Mouse (Mus musculus) splenic B cell, adult 2 months (primary cell): ENCODE data around the gene Pappa.

ENCODE experiments used
- DNase-seq: peaks from one replicate; pipeline ENCODE4 v3.0.0-alpha.2; 2011; ENCODE audit warnings: low read depth, low spot score
- H3K27me3 ChIP-seq: 2 replicates; pipeline ENCODE4 v1.6.1; 2012; ENCODE audit warnings: mild to moderate bottlenecking, low read length, moderate library complexity, mixed read lengths; ENCODE audit not compliant: control insufficient read depth, poor library complexity, insufficient read depth, severe bottlenecking
- H3K36me3 ChIP-seq: 2 replicates; pipeline ENCODE4 v1.6.1; 2012; ENCODE audit warnings: mild to moderate bottlenecking, low read length, moderate library complexity, mixed read lengths; ENCODE audit not compliant: control insufficient read depth, poor library complexity, insufficient read depth, severe bottlenecking

Pappa gene

DNA sequence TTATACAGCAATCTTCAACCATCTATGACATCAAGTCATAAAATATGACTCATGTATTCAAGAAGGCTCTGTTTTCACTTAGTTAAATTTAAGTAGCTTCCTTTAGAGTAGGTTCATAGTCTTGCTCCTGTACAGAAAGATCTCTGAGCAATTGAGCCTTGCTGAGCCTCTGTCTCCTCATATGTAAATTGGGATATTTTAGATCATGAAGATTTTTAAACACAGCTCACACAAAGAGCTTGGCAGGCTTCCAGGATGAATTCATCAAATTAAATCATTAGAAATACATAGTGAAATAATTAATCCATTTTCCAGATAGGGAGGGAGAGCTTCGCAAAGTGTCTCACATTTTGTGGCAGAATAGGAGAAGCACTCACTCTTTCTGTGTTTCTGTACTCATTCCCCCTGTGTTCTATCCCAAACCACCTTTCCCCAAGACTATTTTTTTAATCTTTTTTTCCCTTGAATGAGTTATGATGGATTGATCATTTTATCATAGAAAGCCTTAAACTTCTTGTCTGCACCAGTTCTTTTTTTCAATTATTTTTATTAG, 149.4 kb downstream of the Pappa start:
- no peaks in the 10 kb centered on the region for H3K36me3 ChIP-seq
- H3K27me3 ChIP-seq = no peaks in the 10 kb centered on the region
- no peak for DNase-seq

- no peaks in the 10 kb centered on the region for H3K27me3 ChIP-seq
- H3K36me3 ChIP-seq = no peaks in the 10 kb centered on the region
- no peak for DNase-seq
These were observed 154.7 kb downstream of the Pappa start for GRCm38 (mm10) chr4:65278451-65279271.

GRCm38 (mm10) chr4:65279272-65279653, 155.3 kb downstream of the Pappa start:
- no peaks in the 10 kb centered on the region for H3K36me3 ChIP-seq
- no peak for DNase-seq
- H3K27me3 ChIP-seq = no peaks in the 10 kb centered on the region

DNA sequence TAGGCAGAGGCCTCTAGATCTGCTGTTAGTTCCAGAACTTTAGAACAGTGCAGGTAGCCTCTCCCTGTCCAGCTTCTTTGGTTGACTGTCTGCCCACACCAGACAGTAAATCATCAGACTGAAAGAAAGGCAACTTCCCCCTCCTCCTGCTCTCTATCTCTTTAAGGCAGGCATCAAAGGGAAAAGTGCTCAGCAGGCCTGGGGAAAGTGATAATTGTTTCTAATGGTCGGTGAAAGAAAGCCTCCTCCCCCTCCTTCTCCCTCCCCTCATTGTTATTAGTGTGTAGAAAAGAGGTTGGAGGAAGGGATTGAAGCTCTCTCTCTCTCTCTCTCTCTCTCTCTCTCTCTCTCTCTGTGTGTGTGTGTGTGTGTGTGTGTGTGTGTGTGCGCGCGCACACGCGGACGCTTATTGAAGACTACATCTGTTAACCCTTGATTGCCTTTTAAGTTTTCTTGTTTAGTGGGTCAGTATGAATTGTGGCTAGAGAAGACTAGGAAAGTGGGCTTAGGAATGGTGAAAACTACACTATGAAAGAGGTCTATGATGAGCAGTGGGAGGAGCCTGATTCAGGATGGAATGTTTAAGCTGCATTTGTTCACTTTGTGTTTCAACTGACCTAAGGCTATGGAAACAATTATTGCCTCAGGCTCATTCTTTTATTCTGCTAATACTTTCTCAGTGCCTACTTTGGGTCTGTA, 156.2 kb downstream of the Pappa start:
- H3K27me3 ChIP-seq = no peaks in the 10 kb centered on the region
- no peak for DNase-seq
- H3K36me3 ChIP-seq = no peaks in the 10 kb centered on the region

GRCm38 (mm10) chr4:65280888-65281287, 156.9 kb downstream of the Pappa start:
- Histone ChIP-seq H3K27me3 (no peaks in the 10 kb centered on the region), H3K36me3 (no peaks in the 10 kb centered on the region)
- no peak for DNase-seq

DNA sequence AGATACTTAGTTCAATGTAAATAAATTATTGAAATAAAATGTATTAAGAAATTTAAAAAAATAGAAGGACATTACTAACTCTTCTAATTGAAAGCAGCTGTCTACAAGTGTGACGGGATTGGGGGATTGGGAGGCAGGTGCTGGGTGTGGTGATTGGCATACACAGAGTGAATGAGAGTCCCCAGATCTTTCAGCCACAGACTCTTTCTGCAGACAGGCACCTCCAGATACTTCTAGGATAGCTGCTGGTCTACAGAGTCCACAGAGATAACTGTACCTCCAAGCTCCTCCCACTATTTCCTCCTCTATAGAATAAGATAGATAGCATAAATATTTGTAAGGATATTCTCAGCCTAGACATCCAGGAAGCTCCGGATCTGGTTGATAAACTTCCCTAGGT, 159.6 kb downstream of the Pappa start:
- DNase-seq = no peak
- no peaks in the 10 kb centered on the region for H3K27me3 ChIP-seq
- H3K36me3 ChIP-seq = no peaks in the 10 kb centered on the region

DNA sequence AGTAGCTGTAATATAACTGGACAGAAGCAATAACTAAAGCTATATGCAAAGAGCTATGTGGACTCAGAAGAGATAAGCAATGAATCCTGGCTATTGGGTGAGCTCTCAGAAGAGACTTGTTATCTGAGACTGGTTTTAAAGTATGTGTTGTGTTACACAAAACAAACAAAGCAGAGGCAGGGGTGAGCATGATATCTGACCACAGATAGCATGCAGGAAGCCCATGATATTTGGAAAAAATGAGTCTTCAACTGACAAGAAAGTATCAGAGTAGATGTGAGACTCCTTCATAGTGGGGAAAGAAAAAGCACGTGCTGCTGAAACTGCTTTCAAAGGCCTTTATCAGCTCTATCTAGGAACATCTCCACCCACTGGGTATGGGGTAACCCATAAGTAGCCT, 161.2 kb downstream of the Pappa start:
- no peak for DNase-seq
- no peaks in the 10 kb centered on the region for H3K27me3 ChIP-seq
- H3K36me3 ChIP-seq = no peaks in the 10 kb centered on the region

DNA sequence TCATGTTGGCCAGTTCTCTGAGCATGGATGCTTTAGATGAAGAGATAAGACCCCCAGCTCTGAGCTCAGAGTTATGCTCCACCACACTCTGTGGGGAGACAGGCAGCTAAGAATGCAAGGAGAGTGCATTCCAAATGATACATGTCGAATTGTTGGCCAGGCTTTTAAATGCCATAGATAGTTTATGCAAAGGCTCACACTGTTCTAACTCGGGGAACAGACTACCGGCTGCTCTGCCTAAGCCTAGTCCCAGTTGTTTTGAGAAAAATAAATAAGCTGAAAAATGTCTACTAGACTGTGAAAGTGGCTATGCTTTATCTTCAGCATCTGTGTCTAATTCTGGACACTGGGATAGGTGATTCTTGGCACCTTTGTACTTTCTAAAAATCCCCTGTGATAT, 165.3 kb downstream of the Pappa start:
- DNase-seq = no peak
- Histone ChIP-seq H3K27me3 (no peaks in the 10 kb centered on the region), H3K36me3 (no peaks in the 10 kb centered on the region)

DNA sequence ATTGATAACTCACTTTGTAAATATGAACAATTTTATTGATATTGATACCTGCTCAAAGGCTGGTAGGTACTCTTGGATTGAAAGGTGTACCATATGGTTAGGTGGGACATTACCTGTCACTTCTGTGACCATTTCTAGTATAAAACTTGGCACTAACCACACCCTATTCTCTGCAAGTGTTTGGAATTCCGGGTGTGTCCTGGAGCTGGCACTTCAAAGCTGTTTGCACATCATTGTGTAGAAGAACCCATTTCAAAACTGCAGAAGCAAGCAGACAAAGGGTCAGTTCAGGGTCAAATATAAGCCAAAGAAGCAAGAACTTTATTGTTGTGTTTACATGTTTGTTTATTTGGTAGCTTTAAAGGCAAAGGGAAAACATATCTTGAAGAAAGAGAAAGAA, 171.8 kb downstream of the Pappa start:
- no peak for DNase-seq
- no peaks in the 10 kb centered on the region for H3K36me3 ChIP-seq
- H3K27me3 ChIP-seq = no peaks in the 10 kb centered on the region

DNA sequence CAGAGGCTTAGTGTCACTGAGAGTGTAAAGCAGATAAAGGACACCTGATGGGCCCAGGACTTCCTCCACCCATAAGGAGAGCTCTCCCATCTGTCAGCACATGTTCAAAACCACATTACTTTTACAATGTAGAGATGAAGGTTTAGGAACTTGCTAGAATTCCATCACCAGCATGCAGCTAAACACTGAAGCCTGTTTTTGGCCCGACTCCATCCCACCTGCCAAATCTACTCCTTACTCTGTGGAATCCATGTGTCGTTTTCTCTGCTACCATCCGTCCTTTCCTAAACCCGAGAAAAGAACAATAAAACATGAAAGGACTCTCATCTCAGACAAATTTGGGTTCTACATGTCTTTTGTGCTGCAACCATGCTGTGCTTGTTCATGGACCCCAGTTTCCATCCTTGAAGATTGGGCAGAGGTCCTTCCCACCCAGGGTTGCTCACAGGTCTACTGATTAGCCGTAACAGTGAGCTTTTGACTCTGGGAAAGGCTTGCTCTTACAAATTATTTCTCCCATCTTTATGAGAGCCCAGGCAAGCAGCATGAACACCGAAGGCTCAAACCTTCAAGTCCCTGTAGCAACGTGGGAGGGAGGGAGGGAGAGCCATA, 172.5 kb downstream of the Pappa start:
- no peak for DNase-seq
- no peaks in the 10 kb centered on the region for H3K36me3 ChIP-seq
- H3K27me3 ChIP-seq = no peaks in the 10 kb centered on the region

- DNase-seq = no peak
- Histone ChIP-seq H3K27me3 (no peaks in the 10 kb centered on the region), H3K36me3 (no peaks in the 10 kb centered on the region)
These were observed 173.1 kb downstream of the Pappa start for GRCm38 (mm10) chr4:65296968-65297499.

DNA sequence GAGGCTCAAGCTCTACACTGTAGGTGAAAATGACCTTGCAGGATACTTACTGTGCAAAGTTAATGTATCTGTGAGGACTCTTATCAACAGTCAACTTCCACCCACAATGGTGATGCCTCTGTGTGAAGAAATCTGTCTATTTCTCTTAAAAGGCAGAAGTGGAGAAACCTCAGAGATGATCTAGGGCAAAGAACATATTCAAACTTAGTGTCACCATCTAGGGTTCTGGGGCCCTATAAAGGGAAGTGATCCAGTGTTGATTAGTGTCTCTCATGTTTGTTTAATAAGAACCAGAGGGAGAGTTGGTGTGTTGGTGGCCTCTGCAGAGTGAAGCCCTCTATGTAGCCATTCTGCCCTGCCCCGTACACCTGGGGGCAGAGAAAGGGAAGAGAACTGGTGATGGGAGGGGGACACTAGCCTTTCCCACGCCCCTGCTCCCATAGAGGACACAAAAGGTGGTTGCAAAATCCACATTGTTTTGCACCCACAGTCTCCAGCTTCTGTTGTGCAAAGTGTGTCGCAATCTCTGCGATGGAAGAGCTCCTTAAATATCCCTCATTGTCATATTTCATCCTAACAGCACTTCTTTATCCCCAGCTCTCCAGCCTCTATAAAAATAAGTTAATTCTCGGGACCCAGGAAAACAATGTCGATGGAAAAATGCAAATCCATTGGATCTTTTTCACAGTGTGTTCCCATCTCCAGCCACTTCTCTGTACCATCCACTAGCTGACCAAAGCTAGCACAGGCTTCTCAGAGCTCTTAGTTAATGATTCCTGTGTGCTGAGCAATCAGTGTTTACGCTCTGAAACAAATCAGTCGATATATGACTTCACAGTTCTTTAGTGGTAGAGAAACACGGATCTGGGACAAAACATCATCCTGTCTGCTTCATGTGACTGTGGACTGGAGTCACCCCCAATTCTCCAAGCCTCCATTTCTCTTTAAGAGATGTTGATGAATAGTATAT, 174.5 kb downstream of the Pappa start:
- Histone ChIP-seq H3K36me3 (no peaks in the 10 kb centered on the region), H3K27me3 (no peaks in the 10 kb centered on the region)
- DNase-seq = no peak

GRCm38 (mm10) chr4:65299365-65299764, 175.4 kb downstream of the Pappa start:
- Histone ChIP-seq H3K36me3 (no peaks in the 10 kb centered on the region), H3K27me3 (no peaks in the 10 kb centered on the region)
- no peak for DNase-seq

- no peaks in the 10 kb centered on the region for H3K36me3 ChIP-seq
- no peak for DNase-seq
- H3K27me3 ChIP-seq = no peaks in the 10 kb centered on the region
These were observed 176.5 kb downstream of the Pappa start for GRCm38 (mm10) chr4:65300431-65300830.
